Comparison of ENCODE assay signal across 10 mouse cellular contexts in genomic region chr7:28544051-28544601, GRCm38 (mm10). TPM values are rescaled to one million over a fixed set of nuclear protein-coding genes. Genes with fewer than 3 reads are reported as not detected.
DNase-seq lines count a peak whose midpoint lies in the region; ATAC-seq and TF ChIP-seq lines count a peak whose summit lies in the region.
"Had no signal": no experiment of that assay in that cellular context is flagged by ENCODE, and none has a peak within 500 bp of the region (broad histone marks: within the 10 kb centered on the region; RNA-seq: fewer than 3 reads in every experiment).

No protein-coding gene starts in this region.

- no peak overlapping the region for H3K27ac ChIP-seq in intestine, embryonic 16.5 days (ENCODE audit: low read length)
- H3K27ac ChIP-seq in liver, embryonic 15.5 days (replicated peaks), result no peak overlapping the region
- H3K27ac ChIP-seq: macrophage had no signal

- peak overlapping the region; percentile 60 for H3K4me3 ChIP-seq in E14TG2a.4 (replicated peaks; ENCODE audit: low read length)
- H3K4me3 ChIP-seq in intestine, embryonic 16.5 days (ENCODE audit: low read length), result peak overlapping the region; percentile 33
- no peak overlapping the region for H3K4me3 ChIP-seq in liver, embryonic 15.5 days (replicated peaks)

- ATAC-seq in intestine, embryonic 16.5 days, result peak; percentile 67
- ATAC-seq in liver, embryonic 15.5 days (ENCODE audit: insufficient read depth), result no peak; the same call in 1 of the 2 replicates

- 6% methylated on average over 25 of the region's 27 CpGs for WGBS in intestine, embryonic 16.5 days
- 12% methylated on average over 26 of the region's 27 CpGs for WGBS in liver, embryonic 15.5 days (ENCODE audit: insufficient replicate concordance)

- peak overlapping the region; percentile 53 for H3K9ac ChIP-seq in intestine, embryonic 16.5 days (ENCODE audit: low read depth, low read length)
- no peak overlapping the region for H3K9ac ChIP-seq in liver, embryonic 15.5 days

- intact Hi-C loops in left cerebral cortex, postnatal 14 days (cut with DNase I), result no loop called here

- peak; percentile 56 for DNase-seq in embryo, embryonic 11 days
- DNase-seq in left cerebral cortex, postnatal 14 days (ENCODE audit: low spot score in 2 of 2), result no peak
- no peak for DNase-seq in layer of hippocampus, adult 18-20 months (ENCODE audit: low spot score in 2 of 2)
- no peak for DNase-seq in cerebellum, adult 8-10 months
- no peak for DNase-seq in layer of hippocampus, adult 11-12 months (ENCODE audit: low spot score)

- peaks cover 60% of the 10 kb centered on the region for H3K4me1 ChIP-seq in E14TG2a.4 (replicated peaks; ENCODE audit: low read depth, low read length)
- peaks cover 20% of the 10 kb centered on the region for H3K4me1 ChIP-seq in intestine, embryonic 16.5 days (ENCODE audit: control insufficient read depth, insufficient read depth, low read length)
- peaks cover 17% of the 10 kb centered on the region; the same call in 1 of the 2 replicates for H3K4me1 ChIP-seq in liver, embryonic 15.5 days (replicated peaks)

- H3K9me3 ChIP-seq in E14TG2a.4 (ENCODE audit: low read length), result no peaks in the 10 kb centered on the region; the same call in 1 of the 2 replicates
- H3K9me3 ChIP-seq in intestine, embryonic 16.5 days (ENCODE audit: control insufficient read depth, low read length), result no peaks in the 10 kb centered on the region
- no peaks in the 10 kb centered on the region for H3K9me3 ChIP-seq in liver, embryonic 15.5 days (replicated peaks)

- peak overlapping the region; percentile 49 for H3K4me2 ChIP-seq in intestine, embryonic 16.5 days (ENCODE audit: low read depth, low read length)
- peak overlapping the region; percentile 45 for H3K4me2 ChIP-seq in liver, embryonic 15.5 days

- peaks cover 45% of the 10 kb centered on the region for H3K27me3 ChIP-seq in E14TG2a.4 (ENCODE audit: insufficient read depth, low read length)
- peaks cover 26% of the 10 kb centered on the region for H3K27me3 ChIP-seq in intestine, embryonic 16.5 days (replicated peaks; ENCODE audit: control insufficient read depth, insufficient read depth, low read length)
- peaks cover 61% of the 10 kb centered on the region for H3K27me3 ChIP-seq in liver, embryonic 15.5 days

- TF ChIP-seq CTCF in E14TG2a.4 (conservative IDR thresholded peaks at IDR 0.05; ENCODE audit: low read length), result no peak

- H3K36me3 ChIP-seq in E14TG2a.4 (ENCODE audit: insufficient read depth, low read length), result no peaks in the 10 kb centered on the region
- H3K36me3 ChIP-seq in intestine, embryonic 16.5 days (ENCODE audit: control insufficient read depth, insufficient read depth, low read length), result no peaks in the 10 kb centered on the region
- no peaks in the 10 kb centered on the region for H3K36me3 ChIP-seq in liver, embryonic 15.5 days (replicated peaks)

RNA-seq across cellular contexts. Expression of gene Nccrp1, which starts 2.9 kb away (rescaled TPM):
- 0.09 and 0.20 TPM in 2 replicates for polyA plus RNA-seq in intestine, embryonic 16.5 days (2015; fragmentation: Nextera tagmentation; extraction: Ambion mirVana)
- polyA plus RNA-seq in liver, embryonic 15.5 days (2015; fragmentation: Nextera tagmentation; extraction: Ambion mirVana), result not detected in 2 replicates
- total RNA-seq in left cerebral cortex, postnatal 14 days (2021), result under 1 TPM; 0.36 to 0.53 TPM
- under 1 TPM in 1 of 2 experiments, not detected in 1; 0.28 TPM for total RNA-seq in layer of hippocampus, adult 18-20 months (2021)
- polyA plus RNA-seq: macrophage had no signal

RNA-seq across cellular contexts. Expression of gene Sycn, which starts 3.4 kb away (rescaled TPM):
- polyA plus RNA-seq in intestine, embryonic 16.5 days (2015; fragmentation: Nextera tagmentation; extraction: Ambion mirVana), result 94.3 and 150 TPM in 2 replicates
- polyA plus RNA-seq in liver, embryonic 15.5 days (2015; fragmentation: Nextera tagmentation; extraction: Ambion mirVana), result 0.68 TPM in 1 of 2 replicates, not detected in the other
- not detected for total RNA-seq in left cerebral cortex, postnatal 14 days (2021)
- not detected for total RNA-seq in layer of hippocampus, adult 18-20 months (2021)
- polyA plus RNA-seq: macrophage had no signal

RNA-seq across cellular contexts. Expression of gene Ifnl3, which starts 21.5 kb away (rescaled TPM):
- not detected in 2 replicates for polyA plus RNA-seq in intestine, embryonic 16.5 days (2015; fragmentation: Nextera tagmentation; extraction: Ambion mirVana)
- not detected in 2 replicates for polyA plus RNA-seq in liver, embryonic 15.5 days (2015; fragmentation: Nextera tagmentation; extraction: Ambion mirVana)
- total RNA-seq in left cerebral cortex, postnatal 14 days (2021), result not detected
- not detected for total RNA-seq in layer of hippocampus, adult 18-20 months (2021)
- polyA plus RNA-seq: macrophage had no signal

RNA-seq across cellular contexts. Expression of gene Ifnl2, which starts 33.9 kb away (rescaled TPM):
- not detected in 2 replicates for polyA plus RNA-seq in intestine, embryonic 16.5 days (2015; fragmentation: Nextera tagmentation; extraction: Ambion mirVana)
- not detected in 2 replicates for polyA plus RNA-seq in liver, embryonic 15.5 days (2015; fragmentation: Nextera tagmentation; extraction: Ambion mirVana)
- total RNA-seq in left cerebral cortex, postnatal 14 days (2021), result not detected
- not detected for total RNA-seq in layer of hippocampus, adult 18-20 months (2021)
- polyA plus RNA-seq: macrophage; thymus, postnatal 0 days had no signal

RNA-seq across cellular contexts. Expression of gene Samd4b, which starts 53.8 kb away (rescaled TPM):
- 7.8 and 9.7 TPM in 2 replicates for polyA plus RNA-seq in intestine, embryonic 16.5 days (2015; fragmentation: Nextera tagmentation; extraction: Ambion mirVana)
- 5.6 and 6.6 TPM in 2 replicates for polyA plus RNA-seq in liver, embryonic 15.5 days (2015; fragmentation: Nextera tagmentation; extraction: Ambion mirVana)
- 10 to 100 TPM; 59.8 to 61.6 TPM for total RNA-seq in left cerebral cortex, postnatal 14 days (2021)
- total RNA-seq in layer of hippocampus, adult 18-20 months (2021), result 10 to 100 TPM; 74.1 to 77.1 TPM
